Mouse (Mus musculus) olfactory bulb, adult 2 months (tissue): Measurements from ENCODE around the gene 5730455P16Rik. TPM values are rescaled to one million over a fixed set of nuclear protein-coding genes. Genes with fewer than 3 reads are reported as not detected.
"Not testable (repeated sequence)": the region's sequence is repeated elsewhere in the genome, so short reads cannot be mapped to it uniquely, and the experiment has no call there.

ENCODE experiments used
- H3K27ac ChIP-seq: fragments of 200-500 bp; 2 replicates; pipeline ENCODE4 v1.5.1; 2012; ENCODE audit warnings: low read depth, low read length; ENCODE audit not compliant: insufficient read depth
- H3K4me1 ChIP-seq: fragments of 200-500 bp; 2 replicates; pipeline ENCODE4 v1.6.1; 2012; ENCODE audit warnings: low read length; ENCODE audit not compliant: control insufficient read depth, insufficient read depth
- H3K4me3 ChIP-seq: fragments of 200-500 bp; 2 replicates; pipeline ENCODE4 v1.5.1; 2012; ENCODE audit warnings: mild to moderate bottlenecking, low read depth, low read length, moderate library complexity; ENCODE audit not compliant: insufficient read depth
- CTCF ChIP-seq: fragments of 200-500 bp; IDR thresholded peaks from 2 replicates; pipeline ENCODE4 v1.5.1; 2012; ENCODE audit warnings: low read depth, mild to moderate bottlenecking, low read length, moderate library complexity; ENCODE audit not compliant: insufficient read depth
- POLR2A ChIP-seq: fragments of 200-500 bp; IDR thresholded peaks from 2 replicates; pipeline ENCODE4 v1.6.1; 2012; ENCODE audit warnings: mild to moderate bottlenecking, low read depth, low read length, moderate library complexity; ENCODE audit not compliant: insufficient read depth
- WGBS: fragments of 180-500 bp; shearing (Covaris S2); methylation state at CpG from one replicate; pipeline ENCODE4 v1.1.7; 2018; 5-methylcytosine and 5-hydroxymethylcytosine counted together
- polyA plus RNA-seq: library from polyadenylated mRNA; stranded (reverse); fragments of >200 nt; gene quantifications from 2 replicates; pipeline ENCODE4 v1.2.4, GENCODE M21; 2012; ENCODE audit warnings: low replicate concordance; ENCODE audit not compliant: missing spikeins, insufficient read depth, insufficient read length

The 5730455P16Rik gene
- not detected in 2 replicates for polyA plus RNA-seq

DNA sequence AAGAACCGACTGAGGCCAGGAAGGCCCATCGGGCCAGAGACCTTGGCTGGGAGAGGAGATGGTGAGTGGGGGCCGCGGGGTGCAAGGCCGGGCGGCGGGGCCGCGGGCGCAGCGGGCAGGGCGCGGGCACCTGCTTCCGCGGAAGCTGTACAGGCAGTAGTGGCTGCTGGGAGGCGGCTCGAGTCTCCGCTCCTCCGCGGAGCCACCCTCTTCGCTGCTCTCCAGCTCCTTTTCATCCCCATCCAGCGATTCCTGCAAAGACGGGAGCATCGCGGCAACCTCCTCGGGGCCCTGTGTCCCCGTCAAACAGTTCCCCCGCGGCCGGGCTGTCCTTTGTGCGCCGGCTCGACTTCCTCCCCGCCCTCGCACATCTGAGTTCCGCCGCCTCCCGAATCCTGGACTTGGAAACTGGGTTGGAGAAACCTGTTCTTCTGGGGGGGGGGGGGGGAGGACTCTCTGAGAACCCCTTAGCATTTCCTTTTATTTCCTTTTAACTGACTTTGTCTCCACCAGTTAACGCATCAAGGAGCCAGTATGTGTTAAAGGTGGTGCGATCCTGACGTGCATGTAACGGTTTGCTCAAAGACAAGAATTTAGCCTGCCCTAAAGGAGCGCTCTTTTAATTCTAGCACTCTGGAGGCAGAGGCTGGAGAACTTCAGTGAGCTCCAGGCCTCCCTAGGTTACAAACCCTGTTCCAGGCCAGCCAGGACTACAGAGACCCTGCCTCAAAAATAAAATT, at the start of gene 5730455P16Rik:
TSS of gene 5730455P16Rik (minus strand) at position 323 of the 740 bp plus-strand sequence.
- WGBS = under 1% methylated on average over 43 of the region's 43 CpGs
- TF ChIP-seq POLR2A = peak; percentile 83
- no peak for TF ChIP-seq CTCF
- Histone ChIP-seq H3K27ac (peak within 1 kb of the TSS; percentile 79), H3K4me1 (no peaks in the 10 kb centered on the region), H3K4me3 (peak within 1 kb of the TSS; percentile 83)

DNA sequence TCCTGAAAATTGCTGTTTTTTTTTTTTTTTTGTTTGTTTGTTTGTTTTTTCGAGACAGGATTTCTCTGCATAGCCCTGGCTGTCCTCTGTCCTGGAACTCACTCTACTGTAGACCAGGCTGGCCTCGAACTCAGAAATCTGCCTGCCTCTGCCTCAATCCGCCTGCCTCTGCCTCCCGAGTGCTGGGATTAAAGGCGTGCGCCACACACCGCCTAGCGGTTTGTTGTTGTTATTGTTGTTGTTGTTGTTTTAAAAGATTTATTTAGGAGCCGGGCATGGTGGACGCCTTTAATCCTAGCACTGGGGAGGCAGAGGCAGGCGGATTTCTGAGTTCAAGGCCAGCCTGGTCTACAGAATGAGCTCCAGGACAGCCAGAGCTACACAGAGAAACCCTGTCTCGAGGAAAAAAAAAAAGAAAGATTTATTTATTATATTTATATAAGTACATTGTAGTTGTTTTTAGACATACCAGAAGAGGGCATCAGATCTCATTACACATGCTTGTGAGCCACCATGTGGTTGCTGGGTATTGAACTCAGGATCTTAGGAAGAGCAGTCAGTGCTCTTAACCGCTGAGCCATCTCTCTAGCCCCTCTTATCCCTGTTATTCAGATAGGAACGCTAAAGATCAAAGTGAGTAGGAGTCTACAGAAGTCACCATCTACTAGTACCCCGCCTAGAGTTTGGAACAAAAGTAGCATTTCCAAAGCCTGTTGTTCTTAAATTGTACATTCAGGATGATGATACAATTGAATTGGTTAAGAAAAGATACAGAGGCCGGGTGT, 48.4 kb upstream of the 5730455P16Rik start:
- not testable (repeated sequence) for H3K4me3 ChIP-seq, H3K4me1 ChIP-seq, H3K27ac ChIP-seq
- 84% methylated on average over 16 of the region's 16 CpGs for WGBS

DNA sequence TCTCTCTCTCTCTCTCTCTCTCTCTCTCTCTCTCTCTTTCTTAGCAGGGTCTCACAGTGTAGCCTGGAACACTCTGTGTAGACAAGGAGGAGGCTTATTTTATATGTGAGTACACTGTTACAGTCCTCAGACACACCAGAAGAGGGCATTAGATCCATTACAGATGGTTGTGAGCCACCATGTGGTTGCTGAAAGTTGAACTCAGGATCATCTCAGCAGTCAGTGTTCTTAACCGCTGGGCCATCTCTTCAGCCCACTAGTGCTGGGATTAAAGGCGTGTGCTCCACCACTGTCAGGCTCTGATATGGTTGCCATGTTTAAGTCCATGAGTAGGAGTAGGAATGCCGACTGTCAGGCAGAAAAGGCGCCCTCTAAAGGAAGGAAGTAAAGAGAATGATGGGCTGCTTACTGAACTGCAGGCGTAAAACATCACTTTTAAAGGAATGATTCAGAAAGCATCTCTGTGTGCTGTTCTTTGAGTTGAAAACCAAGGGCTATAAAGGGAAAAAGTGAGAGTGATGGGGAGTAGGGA, 47.5 kb upstream of the 5730455P16Rik start:
- Histone ChIP-seq H3K27ac (no peak overlapping the region), H3K4me1 (peaks cover 2% of the 10 kb centered on the region; the same call in 1 of the 2 replicates), H3K4me3 (no peak overlapping the region)
- WGBS = 67% methylated on average over 5 of the region's 5 CpGs
- TF ChIP-seq POLR2A (no peak), CTCF (no peak)

DNA sequence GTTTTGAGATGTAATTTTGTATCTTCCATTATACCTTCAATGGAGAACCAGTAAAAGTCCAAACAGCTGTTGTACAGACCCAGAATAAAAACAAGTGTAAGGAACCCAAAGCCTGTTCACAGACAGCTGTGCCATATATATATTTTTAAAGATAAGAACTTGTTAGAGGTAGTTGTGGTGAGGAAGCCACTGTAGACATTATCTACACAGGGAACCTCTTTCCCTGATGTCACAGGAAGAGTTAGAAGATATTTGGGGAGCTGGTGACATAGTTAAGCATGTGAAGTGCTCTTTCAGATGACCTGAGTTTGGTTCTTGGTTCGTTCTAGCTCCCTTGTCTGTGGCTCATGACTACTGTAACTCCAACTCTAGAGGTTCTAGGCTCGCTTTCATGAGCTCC, 46.9 kb upstream of the 5730455P16Rik start:
- H3K27ac ChIP-seq = no peak overlapping the region
- TF ChIP-seq POLR2A (no peak), CTCF (no peak)
- no peak overlapping the region for H3K4me3 ChIP-seq
- WGBS = 74% methylated on average over 2 of the region's 2 CpGs
- peaks cover 2% of the 10 kb centered on the region; the same call in 1 of the 2 replicates for H3K4me1 ChIP-seq

DNA sequence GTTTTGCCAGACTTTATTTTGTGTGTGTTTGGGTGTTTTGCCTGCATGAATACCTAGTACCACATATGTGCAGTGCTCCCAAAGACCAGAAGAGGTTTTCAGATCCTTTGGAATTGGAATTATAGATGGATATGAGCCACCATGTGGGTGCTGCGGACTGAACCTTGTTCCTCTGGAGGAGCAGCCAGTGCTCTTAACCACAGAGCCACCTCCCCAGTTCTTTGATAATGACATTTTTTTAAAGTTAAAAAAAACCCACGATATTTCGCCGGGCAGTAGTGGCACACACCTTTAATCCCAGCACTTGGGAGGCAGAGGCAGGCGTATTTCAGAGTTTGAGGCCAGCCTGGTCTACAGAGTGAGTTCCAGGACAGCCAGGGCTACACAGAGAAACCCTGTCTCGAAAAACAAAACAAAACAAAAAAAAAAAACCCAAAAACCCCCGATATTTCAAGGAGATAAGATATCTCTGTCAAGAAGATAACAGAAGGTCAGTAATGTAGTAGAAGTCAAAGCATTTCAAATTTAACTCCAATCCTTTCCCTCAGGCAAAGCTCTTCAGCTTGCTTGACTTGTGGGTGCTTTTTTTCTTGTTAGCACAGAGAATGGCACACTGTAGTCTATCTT, 43.7 kb upstream of the 5730455P16Rik start:
- Histone ChIP-seq H3K4me1 (no peaks in the 10 kb centered on the region), H3K4me3 (no peak overlapping the region), H3K27ac (no peak overlapping the region)
- WGBS = 90% methylated on average over 7 of the region's 7 CpGs
- TF ChIP-seq CTCF (no peak), POLR2A (no peak)

DNA sequence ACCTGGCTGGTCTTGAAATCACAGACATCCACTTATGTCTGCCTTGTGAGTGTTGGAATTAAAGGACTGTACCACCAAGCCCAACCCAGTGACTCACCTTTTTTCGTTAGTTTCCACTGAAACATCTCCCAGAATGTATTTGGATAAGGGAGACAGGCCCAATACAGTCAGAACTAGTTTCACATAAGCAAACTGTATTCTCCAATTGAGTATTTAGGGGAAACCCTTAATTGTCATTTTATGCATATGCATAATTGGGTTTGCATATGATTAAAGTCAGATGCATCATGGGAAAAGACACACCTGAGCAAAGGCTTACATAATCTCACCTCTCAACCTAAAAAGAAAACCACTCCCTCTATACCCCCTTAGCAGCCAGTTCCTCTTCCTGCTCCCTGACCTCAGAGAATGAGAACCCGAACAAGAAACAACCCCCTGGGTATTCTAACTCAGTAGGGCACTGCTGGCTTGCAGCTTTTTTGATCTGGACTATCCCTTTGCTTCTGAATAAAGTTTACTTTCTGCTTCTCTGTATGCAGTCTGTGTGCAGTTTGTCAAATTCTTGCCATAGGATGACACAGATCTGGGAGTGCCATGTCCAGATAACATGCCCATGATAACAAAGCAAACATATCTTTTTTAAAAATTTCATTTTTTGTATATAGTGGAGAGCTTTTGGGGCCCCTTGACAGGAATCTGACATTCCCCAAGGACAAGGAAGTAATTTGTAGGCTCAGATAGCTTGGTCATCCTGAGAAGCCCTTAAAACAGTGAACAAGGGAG, 42.6 kb upstream of the 5730455P16Rik start:
- WGBS = 58% methylated on average over 2 of the region's 2 CpGs
- Histone ChIP-seq H3K4me1 (no peaks in the 10 kb centered on the region), H3K4me3 (no peak overlapping the region), H3K27ac (no peak overlapping the region)
- no peak for TF ChIP-seq POLR2A
- TF ChIP-seq CTCF = no peak

DNA sequence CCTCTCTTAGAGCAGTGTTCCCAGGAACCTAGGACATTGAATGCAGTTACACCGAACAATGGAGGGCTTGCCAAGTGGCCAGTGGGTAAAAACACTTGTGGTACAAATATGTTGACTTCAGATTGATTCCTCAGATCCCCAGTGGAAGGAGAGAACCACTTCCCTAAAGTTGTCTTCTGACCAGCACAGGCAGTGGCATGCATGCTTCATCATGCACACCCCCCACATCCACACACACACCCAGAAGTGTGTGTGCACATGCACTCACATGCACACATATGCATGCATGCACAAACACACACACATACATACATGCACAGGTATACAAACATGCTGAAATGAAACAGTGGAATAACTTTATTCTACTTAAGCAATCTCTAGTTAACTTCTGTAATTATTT, 41.9 kb upstream of the 5730455P16Rik start:
- no peak overlapping the region for H3K27ac ChIP-seq
- H3K4me3 ChIP-seq = no peak overlapping the region
- TF ChIP-seq POLR2A = no peak
- no peak for TF ChIP-seq CTCF
- no peaks in the 10 kb centered on the region for H3K4me1 ChIP-seq
- WGBS = 94% methylated on average over 1 of the region's 1 CpGs

DNA sequence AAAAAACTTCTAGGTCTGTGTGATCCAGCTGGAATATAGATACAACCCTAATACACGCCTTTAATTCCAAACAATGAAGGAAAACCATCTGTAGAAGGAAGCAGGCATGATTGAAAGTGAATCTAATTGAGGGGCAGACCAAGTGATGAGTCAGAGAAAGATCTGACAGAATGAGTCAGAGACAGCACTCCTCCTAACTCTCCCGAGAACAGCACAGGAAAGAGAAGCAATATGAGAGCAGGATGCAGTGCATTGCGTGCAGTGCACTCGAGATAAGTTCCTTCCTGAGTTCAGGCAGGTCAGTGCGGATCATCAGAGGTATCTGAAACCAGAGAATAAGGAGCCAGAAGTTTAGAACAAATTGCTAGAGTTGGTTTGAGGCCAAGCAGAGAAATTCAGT, 39.3 kb upstream of the 5730455P16Rik start:
- TF ChIP-seq POLR2A (no peak), CTCF (no peak)
- no peak overlapping the region for H3K27ac ChIP-seq
- WGBS = 73% methylated on average over 5 of the region's 5 CpGs
- H3K4me1 ChIP-seq = no peaks in the 10 kb centered on the region
- no peak overlapping the region for H3K4me3 ChIP-seq

DNA sequence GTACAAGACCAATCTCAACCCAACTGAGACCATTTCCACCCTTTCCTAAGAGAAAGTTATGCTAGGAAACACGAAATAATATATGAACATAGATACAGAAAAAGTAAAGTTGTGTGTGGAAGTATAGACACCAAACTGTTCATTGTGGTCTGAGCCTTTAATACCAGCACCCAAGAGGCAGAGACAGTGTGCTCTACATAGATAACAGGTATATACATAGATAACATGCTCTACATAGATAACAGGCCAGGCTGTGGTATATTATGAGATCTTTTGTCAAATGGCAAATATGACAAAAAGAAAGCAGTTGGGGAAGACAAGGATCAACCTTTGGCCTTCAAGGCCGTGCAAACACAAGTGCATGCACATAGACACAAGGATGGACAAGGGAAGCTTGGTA, 32.5 kb upstream of the 5730455P16Rik start:
- TF ChIP-seq POLR2A (no peak), CTCF (no peak)
- no peak overlapping the region for H3K4me3 ChIP-seq
- H3K4me1 ChIP-seq = no peaks in the 10 kb centered on the region
- 97% methylated on average over 2 of the region's 2 CpGs for WGBS
- no peak overlapping the region for H3K27ac ChIP-seq

DNA sequence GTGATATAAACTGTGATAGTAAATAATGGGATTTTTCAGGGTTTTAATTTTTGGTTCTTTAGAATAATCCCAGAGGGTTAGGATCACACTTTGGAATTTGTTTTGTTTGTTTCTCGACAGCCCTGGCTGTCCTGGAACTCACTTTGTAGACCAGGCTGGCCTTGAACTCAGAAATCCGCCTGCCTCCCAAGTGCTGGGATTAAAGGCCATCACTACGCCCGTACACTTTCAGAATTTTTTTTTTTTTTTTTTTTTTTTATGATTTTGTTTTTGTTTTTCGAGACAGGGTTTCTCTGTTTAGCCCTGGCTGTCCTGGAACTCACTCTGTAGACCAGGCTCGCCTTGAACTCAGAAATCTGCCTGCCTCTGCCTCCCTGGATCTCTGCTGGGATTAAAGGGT, 30.0 kb upstream of the 5730455P16Rik start:
- WGBS = 94% methylated on average over 6 of the region's 6 CpGs
- H3K4me3 ChIP-seq, H3K4me1 ChIP-seq, H3K27ac ChIP-seq: not testable (repeated sequence)
